Mouse (Mus musculus) forebrain, embryonic 14.5 days (tissue): ENCODE results near the gene Bsg. TPM values are rescaled to one million over a fixed set of nuclear protein-coding genes. Genes with fewer than 3 reads are reported as not detected.
"Not testable (repeated sequence)": the region's sequence is repeated elsewhere in the genome, so short reads cannot be mapped to it uniquely, and the experiment has no call there.

ENCODE experiments used
- ATAC-seq: fragments of 200-750 bp; cut with Nextera tagmentation; 2 replicates; pipeline ENCODE4 v1.8.0; 2017; ENCODE audit warnings: mild to moderate bottlenecking, moderate library complexity
- DNase-seq: peaks from one replicate; pipeline ENCODE4 v3.0.0-alpha.2; 2015; ENCODE audit warnings: low spot score
- H3K27ac ChIP-seq: fragments of 300-500 bp; sonication (generic); 2 replicates; pipeline ENCODE4 v1.5.1; 2014; ENCODE audit warnings: low read depth, mild to moderate bottlenecking, control low read depth, low read length, moderate library complexity
- H3K27me3 ChIP-seq: fragments of 300-500 bp; sonication (generic); replicated peaks from 2 replicates; pipeline ENCODE4 v1.6.1; 2014; ENCODE audit warnings: low read length, control low read depth, mixed read lengths; ENCODE audit not compliant: control insufficient read depth, insufficient read depth
- H3K36me3 ChIP-seq: fragments of 300-500 bp; sonication (generic); 2 replicates; pipeline ENCODE4 v1.6.1; 2014; ENCODE audit warnings: low read length, control low read depth; ENCODE audit not compliant: control insufficient read depth, insufficient read depth
- H3K4me1 ChIP-seq: fragments of 300-500 bp; sonication (generic); 2 replicates; pipeline ENCODE4 v1.6.1; 2014; ENCODE audit warnings: antibody characterized with exemption, low read length, control low read depth; ENCODE audit not compliant: control insufficient read depth, insufficient read depth
- H3K4me2 ChIP-seq: fragments of 300-500 bp; sonication (generic); 2 replicates; pipeline ENCODE4 v1.6.1; 2014; ENCODE audit warnings: mild to moderate bottlenecking, control low read depth, low read length
- H3K4me3 ChIP-seq: fragments of 300-500 bp; sonication (generic); 2 replicates; pipeline ENCODE4 v1.5.1; 2014; ENCODE audit warnings: low read depth, low read length, control low read depth
- H3K9ac ChIP-seq: fragments of 300-500 bp; sonication (generic); 2 replicates; pipeline ENCODE4 v1.6.1; 2014; ENCODE audit warnings: mild to moderate bottlenecking, low read length, control low read depth, moderate library complexity
- H3K9me3 ChIP-seq: fragments of 300-500 bp; sonication (generic); replicated peaks from 2 replicates; pipeline ENCODE4 v1.6.1; 2016; ENCODE audit warnings: low read length, control low read depth, mixed read lengths; ENCODE audit not compliant: control insufficient read depth
- WGBS: fragments of 180-500 bp; shearing (Covaris S2); extraction: QIAGEN DNeasy Blood & Tissue Kit; methylation state at CpG from one replicate; pipeline ENCODE4 v1.1.7; 2014; 5-methylcytosine and 5-hydroxymethylcytosine counted together
- polyA plus RNA-seq: library from polyadenylated mRNA; unstranded; fragments of >200 nt; fragmentation: Nextera tagmentation; extraction: Ambion mirVana; gene quantifications from 2 replicates; pipeline ENCODE4 v1.2.1, GENCODE M21; 2014

Bsg gene
- polyA plus RNA-seq, 1 experiment from 2014 or later: 725 TPM

GRCm38 (mm10) chr10:79759675-79760074 is 55.4 kb downstream of the Bsg start:
- H3K4me1 ChIP-seq, DNase-seq, H3K9me3 ChIP-seq, H3K9ac ChIP-seq, H3K27ac ChIP-seq, H3K27me3 ChIP-seq, H3K4me2 ChIP-seq, ATAC-seq, H3K4me3 ChIP-seq: not testable (repeated sequence)
- WGBS: 78% methylated on average over 1 of the region's 1 CpGs
- H3K36me3 ChIP-seq: peaks cover 62% of the 10 kb centered on the region

- WGBS: 94% methylated on average over 11 of the region's 11 CpGs
- Histone ChIP-seq H3K4me3 (no peak overlapping the region), H3K27me3 (no peaks in the 10 kb centered on the region), H3K4me1 (peaks cover 7% of the 10 kb centered on the region), H3K27ac (no peak overlapping the region), H3K9ac (no peak overlapping the region), H3K9me3 (no peaks in the 10 kb centered on the region), H3K36me3 (peaks cover 59% of the 10 kb centered on the region), H3K4me2 (no peak overlapping the region)
- DNase-seq (no peak), ATAC-seq (no peak)
Observed at GRCm38 (mm10) chr10:79760603-79761143, 56.4 kb downstream of the Bsg start.

Other genes with a start within 250 kb of the Bsg start
- gene Vmn2r83, start 235.8 kb upstream of the Bsg start, polyA plus RNA-seq: not detected in 2 replicates
- gene Plpp2, start 170.7 kb upstream of the Bsg start, polyA plus RNA-seq: 9.4 and 12.5 TPM in 2 replicates
- gene Mier2, start 149.3 kb upstream of the Bsg start, polyA plus RNA-seq: 35.3 and 43.7 TPM in 2 replicates
- not detected in 2 replicates for gene Theg, start 117.2 kb upstream of the Bsg start, polyA plus RNA-seq
- gene C2cd4c, start 90.5 kb upstream of the Bsg start, polyA plus RNA-seq: 0.46 and 0.52 TPM in 2 replicates
- 5.9 and 6.5 TPM in 2 replicates for gene Shc2, start 66.6 kb upstream of the Bsg start, polyA plus RNA-seq
- gene Odf3l2, start 58.8 kb upstream of the Bsg start, polyA plus RNA-seq: 0.14 and 0.17 TPM in 2 replicates
- 1.1 and 1.2 TPM in 2 replicates for gene Madcam1, start 39.9 kb upstream of the Bsg start, polyA plus RNA-seq
- gene Tpgs1, start 35.1 kb upstream of the Bsg start, polyA plus RNA-seq: 101 and 105 TPM in 2 replicates
- gene Cdc34, start 22.3 kb upstream of the Bsg start, polyA plus RNA-seq: 76.0 and 76.9 TPM in 2 replicates
- gene Gzmm, start 15.5 kb upstream of the Bsg start, polyA plus RNA-seq: 1.4 and 1.5 TPM in 2 replicates
- 0.32 and 0.56 TPM in 2 replicates for gene Hcn2, start 12.1 kb downstream of the Bsg start, polyA plus RNA-seq
- gene Polrmt, start 42.1 kb downstream of the Bsg start, polyA plus RNA-seq: 32.1 and 33.4 TPM in 2 replicates
- gene Fgf22, start 50.6 kb downstream of the Bsg start, polyA plus RNA-seq: 0.28 and 0.38 TPM in 2 replicates
- gene Rnf126, start 62.5 kb downstream of the Bsg start, polyA plus RNA-seq: 60.6 and 75.7 TPM in 2 replicates
- 0.58 and 0.96 TPM in 2 replicates for gene Fstl3, start 72.8 kb downstream of the Bsg start, polyA plus RNA-seq
- 0.37 TPM in 1 of 2 replicates, not detected in the other for gene Prss57, start 86.5 kb downstream of the Bsg start, polyA plus RNA-seq
- 182 and 257 TPM in 2 replicates for gene Palm, start 89.1 kb downstream of the Bsg start, polyA plus RNA-seq
- 0.41 and 0.51 TPM in 2 replicates for gene Misp, start 116.5 kb downstream of the Bsg start, polyA plus RNA-seq
- 98.2 and 109 TPM in 2 replicates for gene Ptbp1, start 149.9 kb downstream of the Bsg start, polyA plus RNA-seq
- gene Prtn3, start 170.0 kb downstream of the Bsg start, polyA plus RNA-seq: 16.9 and 17.1 TPM in 2 replicates
- gene Plppr3, start 170.1 kb downstream of the Bsg start, polyA plus RNA-seq: 224 and 298 TPM in 2 replicates
- gene Elane, start 181.8 kb downstream of the Bsg start, polyA plus RNA-seq: 0.36 TPM in 1 of 2 replicates, not detected in the other
- not detected in 2 replicates for gene Cfd, start 186.4 kb downstream of the Bsg start, polyA plus RNA-seq
- 40.5 and 47.6 TPM in 2 replicates for gene Med16, start 204.4 kb downstream of the Bsg start, polyA plus RNA-seq
- gene Gm26602, start 206.4 kb downstream of the Bsg start, polyA plus RNA-seq: 6.0 and 21.9 TPM in 2 replicates
- gene Kiss1r, start 212.5 kb downstream of the Bsg start, polyA plus RNA-seq: 1.6 and 1.8 TPM in 2 replicates
- 175 and 197 TPM in 2 replicates for gene R3hdm4, start 216.7 kb downstream of the Bsg start, polyA plus RNA-seq
- gene Arid3a, start 222.6 kb downstream of the Bsg start, polyA plus RNA-seq: 1.1 and 2.3 TPM in 2 replicates